Mouse (Mus musculus) forebrain, postnatal 0 days (tissue): ENCODE data around the gene Pate2. TPM values are rescaled to one million over a fixed set of nuclear protein-coding genes. Genes with fewer than 3 reads are reported as not detected.

ENCODE experiments used
- ATAC-seq: fragments of 200-750 bp; cut with Nextera tagmentation; 2 replicates; pipeline ENCODE4 v1.8.0; 2017; ENCODE audit warnings: mild to moderate bottlenecking, moderate library complexity
- DNase-seq: peaks from one replicate; pipeline ENCODE4 v3.0.0-alpha.2; 2015
- H3K27ac ChIP-seq: fragments of 300-500 bp; sonication (generic); 2 replicates; pipeline ENCODE4 v1.5.1; 2014; ENCODE audit warnings: low read depth, mild to moderate bottlenecking, antibody characterized with exemption, low read length, moderate library complexity, mixed read lengths
- H3K27me3 ChIP-seq: fragments of 300-500 bp; sonication (generic); 2 replicates; pipeline ENCODE4 v1.6.1; 2014; ENCODE audit warnings: mild to moderate bottlenecking, low read length, mixed read lengths; ENCODE audit not compliant: insufficient read depth
- H3K36me3 ChIP-seq: fragments of 300-500 bp; sonication (generic); 2 replicates; pipeline ENCODE4 v1.6.1; 2014; ENCODE audit warnings: mild to moderate bottlenecking, moderate library complexity; ENCODE audit not compliant: insufficient read depth
- H3K4me1 ChIP-seq: fragments of 300-500 bp; sonication (generic); 2 replicates; pipeline ENCODE4 v1.6.1; 2014; ENCODE audit warnings: antibody characterized with exemption; ENCODE audit not compliant: insufficient read depth
- H3K4me2 ChIP-seq: fragments of 300-500 bp; sonication (generic); 2 replicates; pipeline ENCODE4 v1.6.1; 2014; ENCODE audit warnings: low read depth, mild to moderate bottlenecking, moderate library complexity
- H3K4me3 ChIP-seq: fragments of 300-500 bp; sonication (generic); 2 replicates; pipeline ENCODE4 v1.5.1; 2014; ENCODE audit warnings: low read depth, low read length, mixed read lengths
- H3K9ac ChIP-seq: fragments of 300-500 bp; sonication (generic); 2 replicates; pipeline ENCODE4 v1.6.1; 2014; ENCODE audit warnings: mild to moderate bottlenecking
- H3K9me3 ChIP-seq: fragments of 300-500 bp; sonication (generic); 2 replicates; pipeline ENCODE4 v1.6.1; 2016; ENCODE audit warnings: low read length
- CTCF ChIP-seq: sonication (generic); IDR thresholded peaks from 2 replicates; pipeline ENCODE4 v1.5.1; 2016; ENCODE audit warnings: antibody characterized with exemption, control low read depth, low read depth
- WGBS: fragments of 180-500 bp; shearing (Covaris S2); extraction: QIAGEN DNeasy Blood & Tissue Kit; methylation state at CpG from one replicate; pipeline ENCODE4 v1.1.7; 2014; 5-methylcytosine and 5-hydroxymethylcytosine counted together
- polyA plus RNA-seq: library from polyadenylated mRNA; unstranded; fragments of >200 nt; fragmentation: Nextera tagmentation; extraction: Ambion mirVana; gene quantifications from 2 replicates; pipeline ENCODE4 v1.2.1, GENCODE M21; 2015
- total RNA-seq: library from RNA; depleted of rRNA; stranded (reverse); fragments of >200 nt; gene quantifications from 2 replicates; pipeline ENCODE4 v1.2.3, GENCODE M21; 2014

Gene Pate2
- total and polyA plus RNA-seq, 2 experiments from 2014 or later, result 0.90 to 2.6 TPM

DNA sequence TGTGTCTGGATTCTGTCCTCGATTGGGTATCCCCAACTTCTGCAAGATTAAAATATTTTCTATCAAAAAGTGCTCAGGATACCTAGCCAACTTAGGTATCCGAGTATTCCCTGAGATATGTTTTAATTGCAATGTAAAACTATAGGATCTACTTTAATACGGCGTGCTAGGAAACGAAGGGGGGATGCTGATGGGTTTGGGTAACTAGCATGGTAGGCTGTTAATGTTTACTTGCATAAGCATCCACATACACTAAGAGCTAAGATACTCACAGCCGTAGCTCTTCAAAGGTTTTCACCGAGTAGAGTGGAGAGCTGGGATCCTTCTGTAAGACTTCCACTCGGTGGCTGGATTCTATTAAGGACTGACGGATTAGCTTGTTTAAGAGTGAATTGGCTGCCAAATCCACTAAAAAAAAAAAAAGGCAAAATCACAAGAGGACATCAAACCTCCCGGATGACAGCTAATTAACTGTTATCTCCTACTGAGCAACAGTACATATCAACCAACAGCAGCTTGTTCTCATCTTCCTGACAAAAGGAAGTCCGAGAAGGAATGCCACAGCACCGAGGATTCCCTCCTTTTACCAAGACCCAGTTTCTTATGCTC is 13.5 kb upstream of the Pate2 start:
- peaks cover 18% of the 10 kb centered on the region for H3K36me3 ChIP-seq
- no peak overlapping the region for H3K9ac ChIP-seq
- peaks cover 8% of the 10 kb centered on the region; the same call in 1 of the 2 replicates for H3K4me1 ChIP-seq
- H3K9me3 ChIP-seq, result no peaks in the 10 kb centered on the region
- TF ChIP-seq CTCF, result no peak
- WGBS, result 68% methylated on average over 12 of the region's 12 CpGs
- no peak overlapping the region for H3K27ac ChIP-seq
- H3K27me3 ChIP-seq, result no peaks in the 10 kb centered on the region
- no peak overlapping the region for H3K4me3 ChIP-seq
- ATAC-seq (no peak), DNase-seq (no peak)
- H3K4me2 ChIP-seq, result no peak overlapping the region

GRCm38 (mm10) chr9:35558257-35559008 is 11.7 kb upstream of the Pate2 start, which contains the start of the genes Ddx25 and Pus3:
Gene Ddx25, minus strand, starts transcription at chr9:35558528.
Gene Pus3, plus strand, starts transcription at chr9:35558595.
- peak within 1 kb of the TSS; percentile 93 for H3K4me2 ChIP-seq
- H3K36me3 ChIP-seq, result peaks cover 12% of the 10 kb centered on the region; the same call in 1 of the 2 replicates
- ATAC-seq (peak; percentile 71), DNase-seq (peak; percentile 83)
- H3K9me3 ChIP-seq, result no peaks in the 10 kb centered on the region
- H3K4me1 ChIP-seq, result peaks cover 8% of the 10 kb centered on the region; the same call in 1 of the 2 replicates
- H3K9ac ChIP-seq, result peak within 1 kb of the TSS; percentile 63
- H3K4me3 ChIP-seq, result peak within 1 kb of the TSS; percentile 61
- WGBS, result 2% methylated on average over 57 of the region's 59 CpGs
- no peak for TF ChIP-seq CTCF
- H3K27me3 ChIP-seq, result no peaks in the 10 kb centered on the region
- H3K27ac ChIP-seq, result peak within 1 kb of the TSS; percentile 84

- Histone ChIP-seq H3K27ac (peak overlapping the region; percentile 84), H3K4me3 (peak overlapping the region; percentile 61), H3K4me1 (peaks cover 8% of the 10 kb centered on the region; the same call in 1 of the 2 replicates), H3K9ac (peak overlapping the region; percentile 63), H3K9me3 (no peaks in the 10 kb centered on the region), H3K36me3 (peaks cover 9% of the 10 kb centered on the region; the same call in 1 of the 2 replicates), H3K4me2 (peak overlapping the region; percentile 93), H3K27me3 (no peaks in the 10 kb centered on the region)
- ATAC-seq (peak; percentile 93), DNase-seq (peak; percentile 96)
- WGBS, result 2% methylated on average over 31 of the region's 31 CpGs
- TF ChIP-seq CTCF, result no peak
These were observed 10.8 kb upstream of the Pate2 start for GRCm38 (mm10) chr9:35559009-35559890.

DNA sequence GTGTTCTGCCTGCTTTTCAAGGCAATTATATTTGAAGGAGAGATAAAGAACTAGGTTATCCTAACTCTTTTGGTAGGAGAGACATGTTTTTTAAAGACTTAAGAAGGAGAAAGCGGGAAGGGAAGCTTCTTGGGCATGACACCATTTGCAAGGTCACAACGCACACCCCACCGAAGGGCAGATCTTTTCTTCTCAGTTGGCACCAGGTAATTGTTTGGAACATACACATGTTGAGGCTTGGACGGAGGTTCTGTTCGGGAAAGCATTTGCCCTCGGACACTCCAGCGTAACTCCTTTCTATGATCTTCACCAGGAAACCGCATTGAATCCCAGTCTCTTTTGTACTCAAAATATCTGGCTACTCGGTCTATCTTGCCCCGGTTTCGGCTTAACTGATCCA is 9.0 kb upstream of the Pate2 start:
- Histone ChIP-seq H3K4me1 (peaks cover 8% of the 10 kb centered on the region; the same call in 1 of the 2 replicates), H3K36me3 (peaks cover 20% of the 10 kb centered on the region; the same call in 1 of the 2 replicates), H3K27ac (no peak overlapping the region), H3K9ac (no peak overlapping the region), H3K4me2 (no peak overlapping the region), H3K9me3 (no peaks in the 10 kb centered on the region), H3K4me3 (no peak overlapping the region), H3K27me3 (no peaks in the 10 kb centered on the region)
- no peak for DNase-seq
- no peak for ATAC-seq
- no peak for TF ChIP-seq CTCF
- WGBS, result 94% methylated on average over 11 of the region's 11 CpGs

GRCm38 (mm10) chr9:35561583-35561982 is 8.5 kb upstream of the Pate2 start:
- Histone ChIP-seq H3K4me2 (no peak overlapping the region), H3K4me3 (no peak overlapping the region), H3K9me3 (no peaks in the 10 kb centered on the region), H3K36me3 (peaks cover 25% of the 10 kb centered on the region), H3K4me1 (peaks cover 8% of the 10 kb centered on the region; the same call in 1 of the 2 replicates), H3K27ac (no peak overlapping the region), H3K9ac (no peak overlapping the region), H3K27me3 (no peaks in the 10 kb centered on the region)
- WGBS, result 90% methylated on average over 6 of the region's 6 CpGs
- ATAC-seq, result no peak
- no peak for DNase-seq
- TF ChIP-seq CTCF, result no peak

DNA sequence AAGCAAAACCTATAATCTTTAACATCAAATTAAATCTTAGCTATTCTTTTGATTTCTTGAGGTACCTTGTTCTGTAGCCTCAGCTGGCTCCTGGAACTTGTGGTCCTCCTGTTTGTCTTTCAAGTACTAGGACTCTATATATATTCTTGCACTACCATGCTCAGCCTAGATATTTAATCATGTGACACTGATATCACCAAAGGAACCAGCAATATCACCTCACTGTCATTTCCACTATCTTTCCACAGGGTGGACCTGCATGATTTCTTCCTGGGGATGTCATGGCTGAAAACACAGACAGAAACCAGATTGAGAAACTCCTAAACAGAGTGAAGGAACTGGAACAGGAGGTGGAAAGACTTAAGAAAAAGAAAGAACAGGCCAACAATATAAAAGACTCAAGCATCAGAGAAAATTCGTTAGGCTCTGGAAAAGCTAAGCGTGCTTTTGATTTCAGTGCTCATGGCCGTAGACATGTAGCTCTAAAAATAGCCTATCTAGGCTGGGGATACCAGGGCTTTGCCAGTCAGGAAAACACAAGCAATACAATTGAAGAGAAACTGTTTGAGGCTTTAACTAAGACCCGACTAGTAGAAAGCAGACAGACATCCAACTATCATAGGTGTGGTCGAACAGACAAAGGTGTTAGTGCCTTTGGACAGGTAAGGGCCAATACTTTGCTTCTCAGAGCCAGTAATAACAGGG is 5.4 kb upstream of the Pate2 start:
- no peaks in the 10 kb centered on the region for H3K9me3 ChIP-seq
- no peak overlapping the region for H3K9ac ChIP-seq
- 87% methylated on average over 5 of the region's 5 CpGs for WGBS
- no peak overlapping the region for H3K4me3 ChIP-seq
- ATAC-seq (no peak), DNase-seq (no peak)
- no peak overlapping the region for H3K4me2 ChIP-seq
- peaks cover 33% of the 10 kb centered on the region for H3K36me3 ChIP-seq
- H3K4me1 ChIP-seq, result peaks cover 7% of the 10 kb centered on the region; the same call in 1 of the 2 replicates
- H3K27ac ChIP-seq, result no peak overlapping the region
- no peak for TF ChIP-seq CTCF
- H3K27me3 ChIP-seq, result no peaks in the 10 kb centered on the region
